Mouse (Mus musculus) embryo, embryonic 11.5 days (tissue): ENCODE results near the gene Tmem40.

Source experiments
- DNase-seq: peaks from one replicate; pipeline ENCODE4 v3.0.0-alpha.2; 2012; ENCODE audit warnings: low read depth, low spot score

Tmem40 gene

DNA sequence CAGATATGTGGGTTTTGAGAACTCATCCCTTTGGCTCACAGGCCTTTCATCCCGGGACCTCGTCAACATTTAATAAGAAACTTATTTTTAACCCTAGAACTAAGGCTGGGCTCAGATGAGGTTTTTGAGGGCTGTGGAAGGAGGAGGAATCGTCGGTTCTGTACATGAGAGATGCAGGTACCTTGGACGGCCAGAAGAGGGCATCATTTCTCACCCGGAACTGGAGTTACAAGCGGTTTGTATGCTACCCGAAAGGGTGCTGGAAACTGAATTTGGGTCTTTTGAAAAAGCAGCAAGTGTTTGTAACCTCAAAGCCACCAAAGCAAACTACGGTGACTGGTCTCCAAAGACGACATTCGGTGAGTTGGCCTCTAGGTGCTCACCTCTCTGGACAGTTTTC is 60.9 kb downstream of the Tmem40 start:
- no peak for DNase-seq

DNA sequence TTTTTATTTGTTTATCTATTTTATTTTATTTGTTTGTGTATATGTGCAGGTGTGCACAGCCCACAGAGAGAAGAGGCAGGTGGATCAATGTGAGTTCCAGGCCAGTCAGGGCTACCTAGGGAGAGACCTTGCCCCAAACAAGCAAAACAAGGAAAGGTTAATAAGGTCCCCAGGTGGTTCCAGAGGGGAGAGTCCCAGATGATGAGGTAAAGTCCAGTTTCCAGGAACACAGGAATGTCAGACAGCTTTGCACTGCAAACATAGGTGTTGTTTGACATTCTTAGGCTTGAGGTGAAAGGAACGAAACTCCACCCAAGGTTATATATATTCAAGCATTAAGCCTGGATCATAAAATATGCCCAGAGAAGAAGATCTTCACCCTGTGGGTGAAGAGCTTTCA is 61.4 kb downstream of the Tmem40 start:
- no peak for DNase-seq

DNA sequence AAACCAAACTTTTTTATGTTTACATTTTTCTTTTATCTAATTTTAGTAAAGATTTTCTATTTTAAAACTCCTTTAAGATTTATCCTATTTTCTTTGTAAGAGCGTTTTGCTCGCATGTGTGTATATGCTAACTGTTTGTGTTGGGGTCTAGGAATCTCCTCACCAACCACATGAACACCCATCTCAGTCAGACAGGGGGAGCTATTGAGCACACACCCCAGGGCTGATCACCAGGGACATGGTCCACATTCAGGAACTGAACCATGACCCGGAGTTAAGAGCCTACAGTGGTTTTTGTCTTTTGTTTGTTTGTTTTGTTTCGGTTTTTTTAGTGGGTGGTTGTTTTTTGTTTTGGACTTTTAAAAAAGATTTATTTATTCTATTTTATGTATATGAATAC is 63.5 kb downstream of the Tmem40 start:
- no peak for DNase-seq

DNA sequence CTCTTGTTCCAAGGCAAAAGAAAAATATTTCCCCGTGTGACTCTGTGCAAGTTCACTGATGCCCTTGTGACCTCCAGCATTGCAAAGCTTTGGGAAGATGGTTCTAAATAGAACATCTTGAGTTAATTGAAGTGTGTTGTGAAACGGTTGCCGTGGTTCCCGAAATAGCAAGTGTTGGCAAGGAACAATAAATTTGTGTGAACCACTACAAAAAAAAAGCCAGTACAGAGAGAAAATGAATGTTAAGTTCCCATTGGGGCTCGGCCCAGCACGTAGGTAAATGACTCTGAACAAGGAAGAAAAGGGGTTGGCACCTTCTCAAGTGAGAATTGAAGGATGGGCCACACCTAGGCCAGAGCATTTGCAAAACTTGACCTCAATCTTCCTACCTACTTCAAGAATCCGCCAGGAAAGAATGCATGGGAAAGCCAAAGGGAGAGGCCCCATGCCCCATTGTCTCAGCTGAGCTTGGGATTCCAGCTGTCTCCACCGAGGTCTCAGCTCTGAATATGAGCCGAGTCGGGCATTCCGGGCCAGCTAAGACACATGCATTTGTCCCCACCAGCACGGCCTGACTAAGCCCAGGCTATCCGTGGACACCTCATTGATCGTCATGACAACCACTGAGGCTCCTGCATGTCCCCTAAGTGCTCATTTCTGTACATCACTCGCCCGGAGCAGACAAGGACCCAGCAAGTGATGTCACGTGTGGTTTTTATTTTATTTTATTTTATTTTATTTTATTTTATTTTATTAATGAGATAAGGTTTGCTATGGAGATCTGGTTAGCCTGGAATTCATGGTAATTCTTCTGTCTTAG is 64.3 kb downstream of the Tmem40 start:
- no peak for DNase-seq

DNA sequence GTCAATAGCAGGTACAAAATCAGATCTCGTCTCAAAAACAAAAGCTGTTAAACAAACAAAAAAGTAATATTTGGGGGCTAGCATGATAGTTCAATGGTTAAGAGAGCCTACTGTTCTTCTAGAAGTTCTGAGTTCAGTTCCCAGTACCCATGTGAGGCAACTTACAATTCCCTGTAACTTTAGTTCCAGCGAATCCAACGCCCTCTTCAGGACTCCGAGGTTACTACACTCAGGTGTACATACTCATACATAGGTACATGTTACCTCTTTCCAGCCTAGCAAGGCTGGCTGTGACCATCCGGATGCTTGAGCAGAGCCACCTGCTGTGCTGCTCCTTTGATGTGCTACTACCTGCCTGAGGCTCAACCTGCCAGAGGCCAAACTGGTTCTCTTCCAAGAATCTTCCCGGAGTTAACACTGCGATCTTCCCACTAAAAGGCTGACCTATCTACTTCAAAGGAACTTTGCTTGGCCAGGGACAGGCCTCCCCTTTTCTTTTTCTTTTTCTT is 65.4 kb downstream of the Tmem40 start:
- no peak for DNase-seq

DNA sequence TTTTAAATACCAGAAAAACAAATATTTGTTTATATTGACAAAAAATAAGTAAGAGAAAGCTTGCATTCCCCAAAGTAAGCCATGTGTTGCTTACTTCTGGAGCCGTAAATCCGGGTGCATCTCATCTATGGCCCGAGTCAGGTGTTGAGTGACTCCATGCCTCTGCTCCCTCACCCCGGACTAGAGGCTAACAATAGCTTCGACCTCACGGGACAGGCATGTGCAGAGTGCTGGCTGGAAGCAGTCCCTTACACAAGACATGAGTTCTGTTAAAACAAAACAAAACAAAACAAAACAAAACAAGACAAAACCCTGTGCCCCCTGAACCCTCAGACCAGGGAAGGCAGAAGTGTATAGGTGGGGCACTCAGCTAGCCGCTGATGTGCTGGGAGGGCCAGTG is 67.1 kb downstream of the Tmem40 start:
- DNase-seq, result no peak

DNA sequence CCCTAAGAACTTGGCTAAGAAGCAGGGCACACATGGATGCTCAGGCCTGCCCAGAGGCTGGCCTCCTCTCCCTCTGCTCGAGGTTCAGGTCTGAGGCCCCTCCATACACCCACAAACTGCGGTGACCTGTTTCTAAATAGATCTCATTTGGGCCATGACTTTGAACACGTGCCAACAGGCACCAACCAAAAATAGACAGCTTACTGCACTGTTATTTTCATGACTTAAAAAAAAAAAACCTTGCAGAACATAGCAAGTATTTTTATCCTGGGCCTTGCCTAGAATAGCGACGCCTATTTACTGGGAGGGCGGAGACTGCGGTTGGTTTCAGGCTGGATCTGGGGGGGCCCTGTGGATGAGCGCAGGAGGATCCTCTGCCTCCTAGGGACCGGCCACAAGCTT is 67.8 kb downstream of the Tmem40 start:
- no peak for DNase-seq

DNA sequence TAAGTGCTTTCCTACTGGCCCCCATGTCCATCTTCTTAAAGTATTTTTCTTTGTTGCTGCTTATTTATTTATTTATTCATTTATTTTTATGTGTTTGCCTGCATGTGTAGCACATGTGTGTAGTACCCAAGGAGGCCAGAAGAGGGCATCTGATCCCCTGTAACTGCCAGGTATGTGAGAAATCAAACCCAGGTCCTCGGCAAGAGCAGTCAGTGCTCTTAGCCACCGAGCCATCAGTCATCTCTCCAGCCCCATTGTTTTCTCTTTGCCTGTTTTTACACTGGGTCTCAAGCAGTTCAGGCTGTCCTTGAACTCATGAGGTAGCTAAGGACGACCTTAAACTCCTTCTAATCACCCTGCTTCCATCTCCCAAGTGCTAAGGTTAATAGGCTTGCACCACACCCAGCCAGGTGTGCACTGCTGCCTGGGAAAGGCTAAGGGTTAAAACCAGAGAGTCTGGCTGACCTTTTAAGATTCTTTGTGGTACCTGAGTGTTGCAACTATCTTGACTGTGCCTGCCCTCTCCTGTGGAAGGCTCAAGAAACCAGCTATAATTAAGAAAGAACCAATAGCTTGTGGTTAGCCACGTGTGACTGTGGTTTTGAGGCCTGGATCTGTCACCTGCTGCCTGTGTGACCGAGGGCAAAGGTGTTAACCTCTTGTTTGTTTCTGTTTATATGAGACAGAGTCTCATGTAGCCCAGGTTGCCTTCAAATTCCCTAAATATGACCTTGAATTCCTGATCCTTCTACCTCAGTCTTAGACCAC is 69.1 kb downstream of the Tmem40 start:
- DNase-seq, result no peak

DNA sequence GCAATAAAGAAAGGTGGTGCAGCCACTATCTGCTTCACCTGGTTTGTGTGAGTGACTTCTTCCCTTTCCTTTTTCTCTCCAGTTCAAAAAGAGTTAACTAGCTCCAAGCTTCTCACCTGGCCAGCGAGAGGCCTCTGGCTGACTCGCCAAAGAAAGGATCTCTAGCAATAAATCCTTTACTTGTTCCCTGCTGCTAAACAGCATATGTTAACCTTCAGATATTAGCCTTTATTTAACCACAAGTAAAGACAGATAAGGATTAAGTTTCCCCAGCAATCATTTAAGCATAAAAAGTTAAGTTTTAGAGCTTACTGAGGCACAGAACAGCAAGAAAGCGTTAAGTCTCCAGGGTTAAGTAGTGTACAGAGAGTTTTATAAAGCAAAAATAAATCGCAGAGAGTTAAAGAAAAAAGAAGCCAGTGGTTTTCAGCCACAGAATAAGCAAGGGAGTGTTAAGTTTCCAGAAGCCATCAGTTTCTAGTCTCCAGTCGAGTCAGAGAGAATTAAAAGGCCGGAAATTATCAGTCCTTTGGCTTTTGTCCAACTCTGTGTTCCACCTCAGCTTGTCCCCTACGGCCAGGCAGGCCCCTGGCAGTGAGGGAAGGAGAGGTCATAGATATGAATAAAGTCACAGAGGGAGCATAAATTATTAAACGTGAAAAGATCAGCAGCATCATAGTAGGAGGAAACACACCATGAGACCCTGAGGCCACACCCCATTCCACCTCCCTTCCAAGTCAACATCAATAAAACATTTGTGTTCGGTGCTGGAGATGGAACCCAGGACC is 69.9 kb downstream of the Tmem40 start:
- DNase-seq, result no peak

DNA sequence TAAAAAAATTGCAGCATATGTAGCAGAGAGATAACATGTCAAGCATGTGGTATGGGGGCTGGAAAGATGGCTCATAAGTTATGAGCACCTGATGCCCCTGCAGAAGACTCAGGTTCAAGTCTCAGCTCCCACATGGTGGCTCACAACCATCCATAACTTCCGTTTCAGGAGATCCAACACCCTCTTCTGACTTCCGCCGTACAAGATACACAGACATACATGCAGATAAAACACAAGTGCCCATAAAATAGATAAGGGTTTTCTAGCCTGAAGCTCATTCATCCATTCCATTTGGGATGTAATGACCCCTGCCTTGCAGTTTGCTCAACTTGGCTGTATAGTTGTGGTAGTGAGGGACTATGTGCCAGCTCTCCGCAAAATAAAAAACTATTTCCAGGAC is 72.1 kb downstream of the Tmem40 start:
- no peak for DNase-seq

DNA sequence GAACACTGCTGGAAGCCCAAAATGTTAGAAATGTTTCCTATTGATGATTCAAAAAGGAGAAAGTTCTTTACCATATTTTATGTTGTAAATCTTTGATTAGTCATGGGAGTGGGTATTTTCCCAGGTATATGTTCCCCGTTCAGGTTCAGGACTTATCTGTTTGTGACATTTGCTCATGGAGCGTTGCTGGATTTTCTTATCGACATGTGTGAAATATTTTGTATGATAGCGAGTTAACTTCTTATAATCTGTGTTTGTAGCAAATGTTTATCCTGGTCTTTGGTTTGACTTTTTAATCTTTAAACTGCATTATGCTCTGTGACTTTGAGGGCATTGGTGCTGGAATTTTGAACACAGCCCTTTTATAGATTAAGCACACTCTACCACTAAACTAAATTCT is 73.6 kb downstream of the Tmem40 start:
- no peak for DNase-seq

DNA sequence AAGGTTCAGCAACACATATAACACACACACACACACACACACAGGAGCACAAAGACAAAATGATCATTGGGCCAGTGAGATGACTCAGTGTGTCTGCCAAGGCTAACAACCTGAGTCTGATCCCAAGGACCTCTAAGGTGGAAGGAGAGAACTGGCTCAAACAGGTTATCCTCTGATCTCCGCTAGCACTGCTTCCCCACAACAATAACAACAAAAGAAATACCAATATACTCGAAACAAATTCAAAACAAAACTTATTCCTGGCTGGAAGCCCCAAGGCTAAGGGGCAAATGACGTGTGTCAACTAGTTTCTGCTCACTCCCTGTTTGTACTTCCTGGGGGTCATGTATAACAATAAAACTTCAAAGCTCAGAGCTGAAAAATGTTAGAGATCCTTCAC is 74.5 kb downstream of the Tmem40 start:
- no peak for DNase-seq

DNA sequence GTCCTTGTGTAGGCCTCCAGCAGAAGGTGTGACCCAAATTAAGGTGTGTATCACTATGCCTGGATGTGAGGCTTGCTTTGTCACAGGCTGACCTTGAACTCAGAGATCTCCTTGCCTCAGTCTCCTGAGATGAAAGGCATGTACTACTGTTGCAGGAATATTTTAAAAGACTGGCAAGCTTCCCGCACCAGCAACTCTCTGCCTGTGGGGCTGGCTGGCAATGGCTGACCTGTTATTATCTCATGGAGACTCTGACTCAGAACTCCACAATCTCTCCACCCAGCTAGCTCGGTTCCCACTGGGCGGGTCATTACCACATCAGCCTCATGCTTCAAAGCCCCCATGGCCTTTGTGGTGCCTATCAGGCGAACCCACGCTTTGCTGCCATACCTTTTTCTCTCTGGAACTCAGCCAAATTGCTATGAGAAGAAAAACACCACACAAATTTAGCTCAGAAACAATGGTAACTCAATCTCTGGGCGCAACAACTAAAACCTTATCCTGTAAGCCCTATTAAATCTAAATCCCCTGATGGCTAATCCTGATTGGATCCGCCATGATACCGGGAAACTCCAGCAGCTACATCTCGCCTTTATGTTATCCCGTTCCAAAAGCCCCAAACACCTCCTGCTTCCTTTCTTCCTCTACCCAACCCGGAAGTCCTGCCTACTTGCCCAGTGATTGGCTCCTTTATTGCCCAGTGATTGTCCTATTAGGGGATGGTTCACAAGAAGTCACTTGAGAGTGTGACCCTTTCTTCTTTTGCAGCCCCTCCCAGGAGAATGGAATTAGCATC is 77.2 kb downstream of the Tmem40 start:
- DNase-seq, result no peak

DNA sequence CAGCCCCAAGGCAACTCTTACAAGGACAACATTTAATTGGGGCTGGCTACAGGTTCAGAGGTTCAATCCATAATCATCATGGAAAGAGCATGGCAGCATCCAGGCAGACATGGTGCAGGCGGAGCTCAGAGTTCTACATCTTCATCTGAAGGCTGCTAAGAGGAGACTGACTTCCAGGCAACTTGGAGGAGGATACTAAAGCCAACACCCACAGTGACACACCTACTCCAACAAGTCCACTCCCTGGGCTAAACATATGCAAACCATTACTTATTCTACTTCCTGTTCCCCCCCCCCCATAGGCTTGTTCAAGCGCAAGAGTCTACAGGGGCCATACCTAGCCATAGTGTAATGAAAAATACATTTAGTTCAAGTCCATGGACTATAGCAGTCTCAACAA is 77.9 kb downstream of the Tmem40 start:
- no peak for DNase-seq

DNA sequence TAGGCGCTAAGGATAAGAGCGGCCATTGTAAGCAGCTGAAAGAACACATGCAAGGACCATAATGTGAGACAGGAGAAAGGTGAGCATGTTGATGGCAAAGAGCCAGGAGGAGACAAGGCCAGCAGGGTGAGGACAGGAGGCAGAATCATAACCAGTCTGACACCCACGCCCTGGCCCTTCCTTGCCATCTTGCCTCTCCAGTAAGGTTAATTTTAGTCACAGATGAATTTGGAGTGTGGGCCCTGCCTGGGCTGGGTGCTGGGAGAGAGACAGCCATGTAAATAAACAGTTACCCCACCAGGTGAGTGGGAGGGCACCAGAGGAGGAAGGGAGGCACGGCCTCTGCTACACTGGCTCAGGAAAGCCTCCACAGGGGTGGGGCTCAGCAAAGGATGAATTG is 81.1 kb downstream of the Tmem40 start:
- DNase-seq, result no peak
